Mouse (Mus musculus) G1E (cell line): ENCODE measurements around the gene Gnl2.

ENCODE experiments used
- CTCF ChIP-seq: IDR thresholded peaks from 2 replicates; pipeline ENCODE4 v1.5.1; 2012; ENCODE audit warnings: low read depth, low read length, inconsistent platforms, mixed read lengths
- GATA1 ChIP-seq: IDR thresholded peaks from 2 replicates; pipeline ENCODE4 v1.6.1; 2012; ENCODE audit warnings: borderline replicate concordance, low read length, inconsistent platforms, mixed read lengths
- GATA2 ChIP-seq: IDR thresholded peaks from 2 replicates; pipeline ENCODE4 v1.6.1; 2012; ENCODE audit warnings: low read depth, low read length, inconsistent platforms, borderline replicate concordance
- TAL1 ChIP-seq: conservative IDR thresholded peaks from 2 replicates; pipeline ENCODE4 v1.6.1; 2012; ENCODE audit warnings: low read depth, low read length, inconsistent platforms, mixed read lengths

GRCm38 (mm10) chr4:125002978-125003377, 13.4 kb upstream of the Gnl2 start:
- no peak for TF ChIP-seq CTCF
- TF ChIP-seq GATA2, result no peak
- no peak for TF ChIP-seq GATA1
- TF ChIP-seq TAL1, result no peak
